Mouse (Mus musculus) layer of hippocampus, adult 2 months (tissue): ENCODE measurements at regions not wholly inside any gene's neighbourhood (a gene's known extent, or its start where the extent isn't known, plus 50 kb on each side); places are given as distances from the start of the nearest gene placed in this dataset.
A peak's percentile ranks its signal among the peaks of the same experiment; 100 is the strongest.

Source experiments
- DNase-seq, 2 experiments: peaks; one replicate each; pipeline ENCODE4 v3.0.0; 2022; ENCODE audit warnings: low spot score in 2 of 2
- H3K27ac ChIP-seq: fragments of 200-600 bp; 2 replicates; pipeline ENCODE4 v1.8.1; 2022
- H3K4me3 ChIP-seq: fragments of 200-600 bp; 2 replicates; pipeline ENCODE4 v1.8.1; 2022; ENCODE audit warnings: mild to moderate bottlenecking
- CTCF ChIP-seq: fragments of 200-600 bp; conservative IDR thresholded peaks from 2 replicates; pipeline ENCODE4 v1.8.1; 2022; ENCODE audit warnings: antibody characterized with exemption, mild to moderate bottlenecking, moderate library complexity

GRCm38 (mm10) chr17:4365811-4366210 is 628.3 kb upstream of the Arid1b start:
- H3K27ac ChIP-seq, result no peak overlapping the region
- TF ChIP-seq CTCF, result no peak

DNA sequence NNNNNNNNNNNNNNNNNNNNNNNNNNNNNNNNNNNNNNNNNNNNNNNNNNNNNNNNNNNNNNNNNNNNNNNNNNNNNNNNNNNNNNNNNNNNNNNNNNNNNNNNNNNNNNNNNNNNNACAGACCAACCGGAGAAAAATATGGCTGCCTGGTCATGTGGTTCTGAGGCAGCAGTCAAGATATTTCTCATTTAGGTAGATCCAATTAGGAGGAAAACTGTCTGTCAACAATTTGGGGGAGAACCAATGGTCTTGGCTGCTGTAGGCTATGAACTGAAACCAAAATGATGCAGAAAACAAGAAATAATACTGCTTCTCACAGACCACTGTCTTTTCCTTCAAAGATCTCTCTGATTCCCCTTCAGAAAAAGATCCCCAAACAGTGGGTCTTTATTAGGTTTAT is 613.7 kb upstream of the Arid1b start:
- no peak for DNase-seq
- Histone ChIP-seq H3K4me3 (no peak overlapping the region), H3K27ac (peak overlapping the region; percentile 97)
- TF ChIP-seq CTCF, result no peak

More at GRCm38 (mm10) chr17:4365811-4366210, 628.3 kb upstream of the Arid1b start:
- no peak for DNase-seq
- no peak overlapping the region for H3K4me3 ChIP-seq

DNA sequence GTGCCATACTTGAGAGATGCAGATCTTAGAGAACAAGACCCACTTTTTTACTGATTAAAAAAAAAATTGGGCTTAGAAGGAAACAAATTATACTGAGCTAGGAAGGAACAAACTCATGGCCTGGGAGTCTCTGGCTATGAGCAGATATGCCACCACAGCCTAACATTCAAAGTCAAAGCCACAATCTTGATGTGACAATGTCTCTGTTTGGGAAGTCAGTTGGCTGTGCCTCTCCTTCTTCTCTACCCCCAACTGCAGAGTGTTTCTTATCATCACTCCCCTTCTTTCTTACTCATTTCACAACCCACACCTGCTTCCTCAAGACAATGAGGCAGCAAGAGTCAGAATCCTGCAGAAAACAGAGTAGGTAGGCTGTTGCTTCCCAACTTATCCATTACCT is 613.3 kb upstream of the Arid1b start:
- no peak for DNase-seq
- peak overlapping the region; percentile 97 for H3K27ac ChIP-seq
- TF ChIP-seq CTCF, result no peak
- no peak overlapping the region for H3K4me3 ChIP-seq

DNA sequence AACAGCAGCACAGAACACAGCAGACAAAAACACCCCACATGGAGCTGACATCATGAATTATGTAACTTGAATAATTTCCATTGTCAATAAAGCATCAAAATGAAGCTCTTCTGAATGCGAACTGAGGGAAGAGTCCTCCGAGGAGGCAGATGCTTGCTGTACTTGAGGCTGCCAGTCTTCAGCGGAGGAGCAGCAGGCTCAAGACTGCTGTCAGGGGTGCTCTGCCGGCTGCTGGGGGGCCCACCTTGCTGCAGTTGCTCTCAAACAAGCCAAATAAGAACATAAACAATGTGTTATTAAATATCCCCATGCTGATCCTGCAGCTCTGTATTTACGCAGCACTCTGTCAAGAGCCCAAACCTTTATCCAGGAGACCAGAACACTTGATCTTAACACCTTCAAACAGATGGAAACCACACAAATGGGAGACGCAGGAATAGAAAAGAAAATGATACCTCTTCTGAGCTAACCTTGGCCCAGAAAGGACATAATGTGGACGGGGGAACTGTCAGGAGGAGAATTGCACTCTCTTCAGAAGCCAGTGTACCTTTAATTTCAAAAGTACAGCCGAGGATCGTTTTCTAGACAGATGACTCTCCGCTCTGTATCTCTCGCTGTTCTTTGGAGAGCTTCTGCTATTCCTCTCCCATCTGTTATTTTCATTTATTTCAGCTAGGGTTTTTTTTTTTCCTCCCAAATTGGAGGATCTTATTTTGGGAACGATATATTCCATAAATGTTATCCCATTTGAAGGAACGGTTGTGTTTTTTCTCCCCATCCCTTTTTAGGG is 612.0 kb upstream of the Arid1b start:
- peak; percentile 23 to 44 for DNase-seq
- Histone ChIP-seq H3K4me3 (no peak overlapping the region), H3K27ac (peak overlapping the region; percentile 97)
- TF ChIP-seq CTCF, result no peak

GRCm38 (mm10) chr17:4382716-4383115 is 611.4 kb upstream of the Arid1b start:
- Histone ChIP-seq H3K27ac (peak overlapping the region; percentile 97), H3K4me3 (no peak overlapping the region)
- TF ChIP-seq CTCF, result no peak
- DNase-seq, result peak in 1 of 2 experiments; percentile 29

GRCm38 (mm10) chr17:4387616-4388015 is 606.5 kb upstream of the Arid1b start:
- no peak for TF ChIP-seq CTCF
- DNase-seq, result no peak
- Histone ChIP-seq H3K27ac (no peak overlapping the region), H3K4me3 (no peak overlapping the region)

GRCm38 (mm10) chr17:4390012-4390411 is 604.1 kb upstream of the Arid1b start:
- Histone ChIP-seq H3K27ac (no peak overlapping the region), H3K4me3 (no peak overlapping the region)
- no peak for TF ChIP-seq CTCF
- no peak for DNase-seq

DNA sequence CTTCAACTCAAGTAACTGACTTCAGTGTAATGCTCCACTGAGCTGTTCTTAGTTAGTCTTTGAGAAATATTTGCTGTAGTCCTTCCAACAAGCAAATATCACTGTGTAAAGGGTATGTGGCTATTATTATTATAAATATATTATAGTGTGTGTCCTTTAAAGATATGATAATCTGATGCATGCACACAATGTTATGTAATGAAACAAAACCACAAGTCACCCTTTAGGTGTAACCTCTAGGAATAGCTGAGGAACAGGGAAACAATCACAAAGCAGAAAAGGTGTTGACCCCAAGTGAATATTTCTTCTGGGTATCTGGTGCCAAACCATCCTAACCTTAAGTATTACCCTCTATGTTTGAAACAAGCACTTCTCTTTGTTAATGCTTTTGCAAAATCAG is 603.6 kb upstream of the Arid1b start:
- no peak overlapping the region for H3K27ac ChIP-seq
- no peak for TF ChIP-seq CTCF
- no peak for DNase-seq
- H3K4me3 ChIP-seq, result no peak overlapping the region

GRCm38 (mm10) chr17:4391210-4391609 is 602.9 kb upstream of the Arid1b start:
- DNase-seq, result no peak
- H3K4me3 ChIP-seq, result no peak overlapping the region
- TF ChIP-seq CTCF, result no peak

GRCm38 (mm10) chr17:4396119-4396518 is 598.0 kb upstream of the Arid1b start:
- DNase-seq, result no peak
- Histone ChIP-seq H3K4me3 (no peak overlapping the region), H3K27ac (no peak overlapping the region)
- TF ChIP-seq CTCF, result no peak

More at GRCm38 (mm10) chr17:4391210-4391609, 602.9 kb upstream of the Arid1b start:
- no peak overlapping the region for H3K27ac ChIP-seq

DNA sequence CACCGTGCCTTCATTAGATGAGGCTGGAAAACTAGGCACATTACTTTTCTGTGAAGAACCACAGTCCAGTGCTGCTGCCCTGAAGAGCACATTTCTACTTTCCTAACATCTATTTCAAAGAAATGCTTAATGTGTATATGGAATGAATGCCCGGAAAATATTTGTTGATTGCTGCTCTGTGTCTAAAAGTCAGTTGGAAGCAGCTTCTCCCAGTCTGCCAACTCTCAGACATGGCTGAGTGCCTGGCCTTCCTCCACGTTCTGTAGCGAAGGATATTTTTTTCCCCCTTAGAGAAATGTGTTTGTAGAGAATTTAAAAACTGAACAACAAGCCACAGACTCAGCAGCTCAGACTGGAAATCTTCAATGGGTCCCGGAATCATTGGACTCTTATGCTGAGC is 576.4 kb upstream of the Arid1b start:
- Histone ChIP-seq H3K27ac (0 out of 2 replicates have a peak overlapping the region, but pooled peaks have one; percentile 19), H3K4me3 (no peak overlapping the region)
- no peak for DNase-seq
- no peak for TF ChIP-seq CTCF

- Histone ChIP-seq H3K27ac (no peak overlapping the region), H3K4me3 (no peak overlapping the region)
- TF ChIP-seq CTCF, result no peak
- DNase-seq, result no peak
Measured at GRCm38 (mm10) chr17:4424451-4425168, 569.5 kb upstream of the Arid1b start.

GRCm38 (mm10) chr17:4425342-4425741 is 568.8 kb upstream of the Arid1b start:
- DNase-seq, result no peak
- Histone ChIP-seq H3K27ac (no peak overlapping the region), H3K4me3 (no peak overlapping the region)
- TF ChIP-seq CTCF, result no peak

GRCm38 (mm10) chr17:4429036-4429435 is 565.1 kb upstream of the Arid1b start:
- DNase-seq, result no peak

More at GRCm38 (mm10) chr17:4429036-4429435, 565.1 kb upstream of the Arid1b start:
- Histone ChIP-seq H3K27ac (no peak overlapping the region), H3K4me3 (no peak overlapping the region)
- no peak for TF ChIP-seq CTCF
